Mouse (Mus musculus): ENCODE data around the gene Lysmd1.

Lysmd1 gene

DNA sequence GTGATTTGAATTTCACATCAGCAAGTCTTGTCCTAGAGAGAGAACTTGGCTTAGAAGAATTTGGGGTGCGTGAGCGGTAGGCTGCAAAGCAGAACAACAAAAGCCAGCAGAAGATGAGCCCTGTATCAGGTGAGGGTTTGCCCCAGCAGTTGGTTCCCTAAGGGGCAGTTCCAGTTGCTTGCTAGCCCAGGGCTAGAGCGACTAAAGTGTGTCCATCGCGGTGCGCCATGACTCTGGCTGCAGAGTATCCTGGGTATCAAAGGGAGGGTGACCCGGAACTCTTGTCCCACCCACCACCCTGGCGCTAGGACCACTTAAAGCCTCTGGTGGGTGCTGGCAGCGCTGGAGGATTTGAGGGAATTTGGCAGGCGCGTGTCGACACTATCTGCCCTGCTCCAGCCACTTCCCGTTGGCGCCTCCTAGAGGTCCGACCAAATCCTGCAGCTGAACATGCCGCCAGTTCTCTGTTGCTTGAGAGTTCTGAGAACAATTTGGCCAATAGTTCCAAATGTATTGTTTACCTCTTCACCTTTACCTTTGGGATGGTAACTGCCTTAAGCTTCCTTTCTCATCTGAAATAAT lies 40.2 kb downstream of the Lysmd1 start:
- peak; percentile 89 to 92 for DNase-seq

DNA sequence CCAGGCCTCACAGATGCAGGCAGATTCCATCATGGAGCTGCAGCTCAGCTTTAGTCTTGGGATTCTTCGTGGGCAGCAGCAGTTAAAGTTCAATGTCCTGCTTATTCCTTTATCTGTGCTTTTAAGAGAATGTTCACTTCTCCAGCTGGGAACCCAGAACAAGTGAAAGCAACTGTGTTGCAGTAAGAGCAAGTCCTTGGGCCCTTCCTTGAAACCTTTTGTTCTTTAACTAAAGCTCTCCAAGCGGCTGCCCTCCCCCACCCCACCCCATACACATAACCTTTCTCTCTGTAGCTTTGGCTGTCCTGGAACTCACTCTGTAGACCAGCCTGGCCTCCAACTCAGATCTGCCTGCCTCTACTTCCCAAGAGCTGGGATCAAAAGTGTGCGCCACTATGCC lies 42.6 kb downstream of the Lysmd1 start:
- no peak for DNase-seq

DNA sequence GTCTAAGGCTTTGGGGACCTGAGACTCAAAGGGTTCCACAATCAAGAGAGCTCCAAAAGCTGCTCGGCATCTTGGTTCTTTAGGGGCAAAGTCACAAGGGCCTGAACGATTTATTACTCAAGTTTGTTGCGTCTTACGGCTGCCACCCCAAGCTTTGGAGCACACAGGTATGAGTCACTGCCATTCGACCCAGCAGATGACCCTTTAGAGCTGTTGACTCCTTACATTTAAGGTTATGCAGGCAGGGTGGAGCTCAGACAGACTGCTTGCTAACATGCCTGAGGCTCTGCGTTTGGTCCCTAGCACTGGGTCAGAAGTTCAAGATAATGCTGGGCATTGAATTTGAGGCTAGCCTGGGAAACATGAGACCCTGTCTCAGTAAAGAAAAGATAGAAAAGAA lies 43.7 kb downstream of the Lysmd1 start:
- peak in 1 of 2 experiments; percentile 21 for DNase-seq

DNA sequence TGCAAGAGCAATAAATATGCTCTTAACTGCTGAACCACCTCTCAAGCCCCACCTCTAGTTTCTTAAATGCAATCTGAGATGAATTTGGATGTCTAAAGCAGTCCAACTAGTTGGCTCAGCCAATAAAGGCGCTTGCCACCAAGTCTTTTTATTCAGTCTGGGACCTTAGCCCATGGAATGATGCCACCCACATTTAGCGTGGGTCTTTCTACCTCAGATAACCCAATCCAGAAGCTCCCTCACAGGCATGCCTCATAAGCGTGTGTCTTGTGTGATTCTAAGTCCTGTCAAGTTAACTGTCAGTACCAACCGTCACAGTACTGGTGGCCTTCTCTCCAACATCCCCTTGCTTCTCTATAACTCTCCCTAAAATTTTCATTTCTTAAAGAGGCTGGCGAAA lies 45.1 kb downstream of the Lysmd1 start:
- no peak for DNase-seq

DNA sequence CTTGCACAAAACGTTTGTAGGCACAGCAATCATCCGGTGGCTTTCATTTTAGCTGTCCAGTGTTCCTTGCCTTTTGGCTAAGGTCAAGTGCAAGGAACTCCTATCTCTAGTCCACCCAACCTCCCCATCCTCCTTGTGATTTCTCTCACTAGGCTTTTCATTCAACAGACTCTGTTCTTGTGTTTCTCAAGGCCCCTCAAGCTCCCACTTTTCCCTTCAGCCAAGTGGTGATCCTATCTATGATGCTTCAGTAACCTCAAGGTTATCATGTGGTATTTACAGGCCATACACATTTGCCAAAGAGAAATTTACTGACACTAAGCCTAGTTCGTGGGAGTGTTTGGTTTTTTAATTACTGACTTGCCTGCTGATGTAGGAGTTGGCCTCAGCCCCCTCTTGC lies 46.0 kb downstream of the Lysmd1 start:
- DNase-seq: no peak

DNA sequence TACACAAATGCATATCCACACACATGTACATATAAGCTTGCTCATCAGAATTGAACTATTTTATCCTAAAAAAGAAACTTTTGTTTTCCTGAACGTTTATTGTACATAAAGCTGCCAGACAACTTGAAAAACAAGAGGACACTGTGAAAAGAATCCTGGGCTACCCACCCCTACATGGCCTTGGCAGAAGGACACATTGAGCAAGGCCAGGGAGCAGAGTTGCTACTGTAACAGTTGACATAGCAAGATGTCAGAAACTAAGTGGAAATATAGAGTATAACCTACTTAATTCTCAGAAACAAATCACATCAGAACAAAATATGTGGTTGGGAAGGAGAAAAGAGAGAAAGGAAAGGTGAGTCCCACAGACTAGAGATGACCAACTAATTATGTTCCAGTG lies 48.0 kb downstream of the Lysmd1 start:
- DNase-seq: no peak

DNA sequence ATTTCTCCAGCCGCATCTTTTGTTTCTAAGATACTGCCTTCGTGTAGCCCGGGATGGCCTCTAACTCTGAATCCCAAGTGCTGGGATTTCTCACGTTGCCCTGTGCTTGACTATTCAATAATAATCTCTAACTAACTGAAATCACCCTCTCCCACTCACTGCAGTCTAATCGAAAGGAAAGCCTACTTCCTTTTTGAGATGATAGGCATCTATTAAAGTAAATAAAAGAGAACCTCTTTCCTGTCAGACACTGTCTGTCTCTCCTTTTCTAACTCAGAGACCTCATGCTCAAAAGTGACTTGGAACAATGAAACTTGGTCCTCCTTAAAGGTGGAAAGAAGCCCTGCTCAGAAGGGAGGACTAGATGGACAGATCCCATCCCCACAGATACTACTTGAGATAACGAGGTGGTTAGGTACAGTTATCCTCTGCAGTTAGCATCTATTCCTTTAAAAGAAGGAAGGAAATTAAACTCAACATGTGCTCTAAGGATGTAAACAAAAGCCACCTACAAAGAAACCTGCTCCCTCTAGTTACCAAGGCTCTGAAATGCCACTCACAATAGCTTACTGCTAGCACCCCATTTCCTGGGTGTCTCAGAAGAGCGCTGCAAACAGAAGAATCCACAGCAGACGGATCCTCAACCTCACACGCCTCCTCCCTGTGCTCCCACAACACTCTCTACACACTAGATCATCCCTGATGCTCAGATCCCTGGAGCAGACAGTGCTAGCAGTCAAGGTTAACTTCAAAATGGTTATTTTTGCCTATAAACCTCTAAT lies 51.1 kb downstream of the Lysmd1 start:
- no peak for DNase-seq

DNA sequence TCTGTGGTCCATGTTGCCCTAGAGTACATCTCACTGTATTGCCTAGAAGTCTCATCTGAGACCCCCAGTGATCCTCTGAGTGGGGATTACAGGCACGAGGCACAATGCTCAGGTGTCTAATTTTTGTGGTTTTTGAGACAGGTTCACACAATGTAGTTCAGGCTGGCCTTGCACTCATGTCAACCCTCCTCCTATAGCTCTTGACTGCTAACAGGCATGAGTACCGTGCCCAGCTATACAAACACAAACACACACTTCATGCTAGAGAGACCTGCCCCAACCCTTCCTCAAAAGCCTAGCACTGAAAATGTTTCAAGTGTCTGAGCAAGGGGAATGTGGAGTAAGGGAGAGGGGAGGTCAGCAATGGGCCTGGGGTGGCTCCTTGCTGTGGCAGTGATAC lies 52.2 kb downstream of the Lysmd1 start:
- DNase-seq: no peak

DNA sequence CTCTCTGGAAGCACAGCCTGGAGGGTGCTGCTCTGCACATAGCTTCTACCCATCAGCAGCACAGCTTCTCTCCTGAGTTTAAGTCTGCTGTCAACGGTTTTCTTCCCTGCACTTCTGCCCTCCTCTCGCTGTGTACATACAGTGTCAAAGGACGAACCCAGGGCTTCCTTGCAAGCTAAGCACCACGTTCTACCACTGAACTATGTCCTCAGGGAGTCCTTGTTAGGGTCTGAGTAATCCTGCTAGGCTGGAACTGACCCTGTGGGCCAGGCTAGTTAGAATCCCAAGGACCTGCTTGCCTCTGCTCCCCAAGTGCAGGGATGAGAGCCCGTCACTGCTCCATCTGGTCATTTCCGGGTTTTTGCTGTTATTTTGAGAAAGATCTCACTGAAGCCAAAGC lies 53.0 kb downstream of the Lysmd1 start:
- DNase-seq: no peak
